ENCODE assay signal across 13 mouse cellular contexts in genomic region chr17:52603411-52603810, GRCm38 (mm10). TPM values are rescaled to one million over a fixed set of nuclear protein-coding genes. Genes with fewer than 3 reads are reported as not detected.
DNase-seq lines count a peak whose midpoint lies in the region; ATAC-seq lines count a peak whose summit lies in the region.
"Had no signal": no experiment of that assay in that cellular context is flagged by ENCODE, and none has a peak within 500 bp of the region (broad histone marks: within the 10 kb centered on the region; RNA-seq: fewer than 3 reads in every experiment).

No protein-coding gene starts in this region.

- H3K4me2 ChIP-seq in kidney, embryonic 16.5 days (replicated peaks; ENCODE audit: low read depth, low read length) = peak overlapping the region; percentile 80
- H3K4me2 ChIP-seq in kidney, embryonic 14.5 days (replicated peaks; ENCODE audit: low read depth, low read length) = no peak overlapping the region; the same call in 1 of the 2 replicates
- H3K4me2 ChIP-seq in forebrain, embryonic 13.5 days = peak overlapping the region; percentile 93
- H3K4me2 ChIP-seq in limb, embryonic 11.5 days (ENCODE audit: low read depth, severe bottlenecking) = no peak overlapping the region

- no peaks in the 10 kb centered on the region for H3K9me3 ChIP-seq in kidney, embryonic 16.5 days (ENCODE audit: low read length)
- no peaks in the 10 kb centered on the region for H3K9me3 ChIP-seq in kidney, embryonic 14.5 days (ENCODE audit: control insufficient read depth, low read length)
- H3K9me3 ChIP-seq in forebrain, embryonic 13.5 days (replicated peaks) = no peaks in the 10 kb centered on the region
- no peaks in the 10 kb centered on the region for H3K9me3 ChIP-seq in limb, embryonic 11.5 days (ENCODE audit: control insufficient read depth, low read length)

- H3K4me1 ChIP-seq in kidney, embryonic 16.5 days (ENCODE audit: insufficient read depth, low read length) = peaks cover 10% of the 10 kb centered on the region; the same call in 1 of the 2 replicates
- H3K4me1 ChIP-seq in kidney, embryonic 14.5 days (ENCODE audit: control insufficient read depth, insufficient read depth, low read length) = no peaks in the 10 kb centered on the region
- H3K4me1 ChIP-seq in forebrain, embryonic 13.5 days = peaks cover 8% of the 10 kb centered on the region; the same call in 1 of the 2 replicates
- H3K4me1 ChIP-seq in limb, embryonic 11.5 days (ENCODE audit: control insufficient read depth, insufficient read depth, low read length) = 0 out of 2 replicates have a peak, but pooled peaks cover 2% of the 10 kb centered on the region

- H3K9ac ChIP-seq in kidney, embryonic 16.5 days (replicated peaks; ENCODE audit: low read length) = no peak overlapping the region
- no peak overlapping the region for H3K9ac ChIP-seq in kidney, embryonic 14.5 days (ENCODE audit: low read depth, low read length)
- peak overlapping the region; percentile 83; the same call in 1 of the 2 replicates for H3K9ac ChIP-seq in forebrain, embryonic 13.5 days
- H3K9ac ChIP-seq in limb, embryonic 11.5 days (ENCODE audit: low read length) = no peak overlapping the region

- H3K27me3 ChIP-seq in kidney, embryonic 16.5 days (ENCODE audit: insufficient read depth, low read length) = peaks cover 25% of the 10 kb centered on the region
- H3K27me3 ChIP-seq in kidney, embryonic 14.5 days (ENCODE audit: control insufficient read depth, insufficient read depth, low read length) = peaks cover 25% of the 10 kb centered on the region
- H3K27me3 ChIP-seq in forebrain, embryonic 13.5 days = peaks cover 10% of the 10 kb centered on the region
- peaks cover 35% of the 10 kb centered on the region for H3K27me3 ChIP-seq in limb, embryonic 11.5 days (ENCODE audit: control insufficient read depth, insufficient read depth, low read length)

- peak; percentile 65 for DNase-seq in limb, embryonic 11.5 days (ENCODE audit: low spot score)
- DNase-seq in retina, postnatal 1 day = peak; percentile 40
- no peak for DNase-seq in left cerebral cortex, postnatal 10 days (ENCODE audit: extremely low spot score in 1 of 2, low spot score in 2 of 2)
- DNase-seq in left cerebral cortex, postnatal 4 days = no peak
- no peak for DNase-seq in lung, postnatal 36 days
- DNase-seq: adrenal gland, postnatal 25 days had no signal

- no peak overlapping the region for H3K27ac ChIP-seq in kidney, embryonic 16.5 days (ENCODE audit: low read length)
- H3K27ac ChIP-seq in kidney, embryonic 14.5 days (ENCODE audit: low read depth, low read length) = no peak overlapping the region
- H3K27ac ChIP-seq in forebrain, embryonic 13.5 days = no peak overlapping the region
- no peak overlapping the region for H3K27ac ChIP-seq in limb, embryonic 11.5 days (replicated peaks; ENCODE audit: low read depth, low read length)

- H3K4me3 ChIP-seq in kidney, embryonic 16.5 days (ENCODE audit: low read length) = no peak overlapping the region
- H3K4me3 ChIP-seq in kidney, embryonic 14.5 days (ENCODE audit: low read length) = no peak overlapping the region; the same call in 1 of the 2 replicates
- peak overlapping the region; percentile 55 for H3K4me3 ChIP-seq in forebrain, embryonic 13.5 days
- H3K4me3 ChIP-seq in limb, embryonic 11.5 days (ENCODE audit: low read depth, low read length) = no peak overlapping the region

- H3K36me3 ChIP-seq in kidney, embryonic 16.5 days (ENCODE audit: insufficient read depth, low read length) = no peaks in the 10 kb centered on the region
- no peaks in the 10 kb centered on the region for H3K36me3 ChIP-seq in kidney, embryonic 14.5 days (ENCODE audit: control insufficient read depth, insufficient read depth, low read length)
- no peaks in the 10 kb centered on the region for H3K36me3 ChIP-seq in forebrain, embryonic 13.5 days (ENCODE audit: poor library complexity, severe bottlenecking)
- no peaks in the 10 kb centered on the region for H3K36me3 ChIP-seq in limb, embryonic 11.5 days (ENCODE audit: control insufficient read depth, insufficient read depth, low read length)

- intact Hi-C loops in left cerebral cortex, postnatal 10 days (cut with DNase I) = no loop called here
- intact Hi-C loops in left cerebral cortex, postnatal 4 days (cut with DNase I) = no loop called here

- WGBS in kidney, embryonic 16.5 days = 1% methylated on average over 5 of the region's 5 CpGs
- WGBS in kidney, embryonic 14.5 days = 1% methylated on average over 5 of the region's 5 CpGs
- 6% methylated on average over 5 of the region's 5 CpGs for WGBS in forebrain, embryonic 13.5 days
- WGBS in limb, embryonic 11.5 days = 6% methylated on average over 5 of the region's 5 CpGs

- ATAC-seq in kidney, embryonic 16.5 days (ENCODE audit: low FRiP score, low TSS enrichment) = no peak
- no peak for ATAC-seq in kidney, embryonic 14.5 days (ENCODE audit: low FRiP score, low TSS enrichment)
- no peak for ATAC-seq in forebrain, embryonic 13.5 days
- no peak for ATAC-seq in limb, embryonic 11.5 days (ENCODE audit: insufficient number of reproducible peaks, low FRiP score, low TSS enrichment, low read depth)

RNA-seq across cellular contexts. Expression of gene Kcnh8, which starts 0.9 kb away (rescaled TPM):
- polyA plus RNA-seq in kidney, embryonic 16.5 days (2015; fragmentation: Nextera tagmentation; extraction: Ambion mirVana) = 0.57 and 0.59 TPM in 2 replicates
- polyA plus RNA-seq in kidney, embryonic 14.5 days (2014; fragmentation: Nextera tagmentation; extraction: Ambion mirVana) = 0.66 and 0.76 TPM in 2 replicates
- 3.8 and 4.7 TPM in 2 replicates for polyA plus RNA-seq in forebrain, embryonic 13.5 days (2015; fragmentation: Nextera tagmentation; extraction: Ambion mirVana)
- polyA plus RNA-seq in limb, embryonic 11.5 days (2014; fragmentation: Nextera tagmentation; extraction: Ambion mirVana) = not detected in 2 replicates
- total RNA-seq in left cerebral cortex, postnatal 10 days (2021) = 1 to 10 TPM; 1.7 to 1.9 TPM
- total RNA-seq in left cerebral cortex, postnatal 4 days (2021) = 1 to 10 TPM; 3.6 to 3.7 TPM
- total RNA-seq: granulocyte monocyte progenitor cell, adult 5-6 weeks; liver, adult 2 months; monocyte, adult 5-6 weeks had no signal
- polyA plus RNA-seq: liver, adult 2 months; spleen, adult 2 months had no signal

Comparison
In these comparisons a context has a peak if more than half of its experiments do, and no peak if none do; other contexts are left out.
1. H3K4me2 ChIP-seq: peak in kidney, embryonic 16.5 days (single experiment) and forebrain, embryonic 13.5 days (single experiment); none in kidney, embryonic 14.5 days (single experiment) and limb, embryonic 11.5 days (single experiment).
2. DNase-seq: peak in limb, embryonic 11.5 days (single experiment) and retina, postnatal 1 day (single experiment); none in left cerebral cortex, postnatal 10 days (0 of 2), left cerebral cortex, postnatal 4 days (single experiment) and lung, postnatal 36 days (single experiment).